Mouse (Mus musculus): ENCODE data around the gene Armc2.

GRCm38 (mm10) chr10:41912290-41912994 lies 105.8 kb downstream of the Armc2 start:
- TF ChIP-seq POLR2A (IDR thresholded peaks at IDR 0.05; ENCODE audit: control insufficient read depth, low read depth, low read length): no peak
- no peak for TF ChIP-seq CTCF (IDR thresholded peaks at IDR 0.05; ENCODE audit: control insufficient read depth, insufficient read depth, insufficient replicate concordance, low read depth, low read length)
